8 mouse cellular contexts compared by ENCODE assay signal in genomic region chr8:119698960-119699359, GRCm38 (mm10). TPM values are rescaled to one million over a fixed set of nuclear protein-coding genes. Genes with fewer than 3 reads are reported as not detected.
DNase-seq lines count a peak whose midpoint lies in the region; ATAC-seq lines count a peak whose summit lies in the region.

No protein-coding gene starts in this region.

- H3K36me3 ChIP-seq in embryonic facial prominence, embryonic 15.5 days = no peaks in the 10 kb centered on the region
- H3K36me3 ChIP-seq in intestine, embryonic 16.5 days (ENCODE audit: control insufficient read depth, insufficient read depth, low read length) = no peaks in the 10 kb centered on the region
- H3K36me3 ChIP-seq in liver, embryonic 16.5 days (ENCODE audit: control insufficient read depth, insufficient read depth) = no peaks in the 10 kb centered on the region

- H3K9me3 ChIP-seq in embryonic facial prominence, embryonic 15.5 days (replicated peaks) = no peaks in the 10 kb centered on the region
- no peaks in the 10 kb centered on the region for H3K9me3 ChIP-seq in intestine, embryonic 16.5 days (ENCODE audit: control insufficient read depth, low read length)
- no peaks in the 10 kb centered on the region for H3K9me3 ChIP-seq in liver, embryonic 16.5 days (replicated peaks; ENCODE audit: control insufficient read depth, low read length)

- no peak overlapping the region for H3K9ac ChIP-seq in embryonic facial prominence, embryonic 15.5 days
- peak overlapping the region; percentile 53 for H3K9ac ChIP-seq in intestine, embryonic 16.5 days (ENCODE audit: low read depth, low read length)
- H3K9ac ChIP-seq in liver, embryonic 16.5 days (ENCODE audit: low read depth, low read length) = no peak overlapping the region

- peak overlapping the region; percentile 47 for H3K4me2 ChIP-seq in embryonic facial prominence, embryonic 15.5 days (replicated peaks)
- peak overlapping the region; percentile 59 for H3K4me2 ChIP-seq in intestine, embryonic 16.5 days (ENCODE audit: low read depth, low read length)
- peak overlapping the region; percentile 41 for H3K4me2 ChIP-seq in liver, embryonic 16.5 days (ENCODE audit: low read depth, low read length)

- H3K27ac ChIP-seq in embryonic facial prominence, embryonic 15.5 days (replicated peaks) = no peak overlapping the region
- no peak overlapping the region for H3K27ac ChIP-seq in intestine, embryonic 16.5 days (ENCODE audit: low read length)
- no peak overlapping the region for H3K27ac ChIP-seq in liver, embryonic 16.5 days (ENCODE audit: low read length)

- H3K4me3 ChIP-seq in embryonic facial prominence, embryonic 15.5 days (replicated peaks) = peak overlapping the region; percentile 31
- H3K4me3 ChIP-seq in intestine, embryonic 16.5 days (ENCODE audit: low read length) = peak overlapping the region; percentile 42
- H3K4me3 ChIP-seq in liver, embryonic 16.5 days (ENCODE audit: low read depth, low read length) = no peak overlapping the region

- WGBS in embryonic facial prominence, embryonic 15.5 days = 3% methylated on average over 12 of the region's 12 CpGs
- WGBS in intestine, embryonic 16.5 days = 3% methylated on average over 12 of the region's 12 CpGs
- WGBS in liver, embryonic 16.5 days (ENCODE audit: insufficient replicate concordance) = 3% methylated on average over 12 of the region's 12 CpGs

- ATAC-seq in embryonic facial prominence, embryonic 15.5 days (ENCODE audit: insufficient number of reproducible peaks, low FRiP score, low TSS enrichment, low read depth) = no peak
- peak; percentile 29 for ATAC-seq in intestine, embryonic 16.5 days
- peak; percentile 51; the same call in 1 of the 2 replicates for ATAC-seq in liver, embryonic 16.5 days (ENCODE audit: low read depth)
- no peak for ATAC-seq in erythroblast, adult 5-6 weeks (replicated peaks; ENCODE audit: low FRiP score, poor library complexity, severe bottlenecking)

- peaks cover 24% of the 10 kb centered on the region for H3K4me1 ChIP-seq in embryonic facial prominence, embryonic 15.5 days
- H3K4me1 ChIP-seq in intestine, embryonic 16.5 days (ENCODE audit: control insufficient read depth, insufficient read depth, low read length) = peaks cover 7% of the 10 kb centered on the region; the same call in 1 of the 2 replicates
- peaks cover 3% of the 10 kb centered on the region; the same call in 1 of the 2 replicates for H3K4me1 ChIP-seq in liver, embryonic 16.5 days (ENCODE audit: control insufficient read depth, low read depth, low read length)

- peaks cover 46% of the 10 kb centered on the region for H3K27me3 ChIP-seq in embryonic facial prominence, embryonic 15.5 days
- peaks cover 7% of the 10 kb centered on the region for H3K27me3 ChIP-seq in intestine, embryonic 16.5 days (replicated peaks; ENCODE audit: control insufficient read depth, insufficient read depth, low read length)
- peaks cover 34% of the 10 kb centered on the region for H3K27me3 ChIP-seq in liver, embryonic 16.5 days (ENCODE audit: control insufficient read depth, insufficient read depth, low read depth, low read length)

- peak; percentile 45 to 54 for DNase-seq in layer of hippocampus, postnatal 10 days (ENCODE audit: low spot score in 2 of 2)
- DNase-seq in layer of hippocampus, postnatal 14 days (ENCODE audit: low spot score in 2 of 2) = no peak
- DNase-seq in adrenal gland, adult 18-20 months (ENCODE audit: low spot score in 2 of 2) = peak; percentile 76 to 77
- peak; percentile 50 to 78 for DNase-seq in spleen, postnatal 10 days (ENCODE audit: low spot score in 2 of 2)

RNA-seq across cellular contexts. Expression of gene Atp2c2, which starts 0.8 kb away (rescaled TPM):
- total RNA-seq in layer of hippocampus, postnatal 10 days (2021) = 1 to 10 TPM; 1.8 to 2.0 TPM
- 1 to 10 TPM; 1.7 to 2.9 TPM for total RNA-seq in layer of hippocampus, postnatal 14 days (2021)
- under 1 TPM; 0.13 to 0.56 TPM for total RNA-seq in adrenal gland, adult 18-20 months (2021)
- 4.6 and 6.5 TPM in 2 replicates for polyA plus RNA-seq in embryonic facial prominence, embryonic 15.5 days (2015; fragmentation: Nextera tagmentation; extraction: Ambion mirVana)
- polyA plus RNA-seq in intestine, embryonic 16.5 days (2015; fragmentation: Nextera tagmentation; extraction: Ambion mirVana) = 6.4 and 6.8 TPM in 2 replicates
- polyA plus RNA-seq in liver, embryonic 16.5 days (2015; fragmentation: Nextera tagmentation; extraction: Ambion mirVana) = 0.19 and 0.27 TPM in 2 replicates
- not detected in 2 replicates for total RNA-seq in erythroblast, adult 5-6 weeks (2015; ENCODE audit: low replicate concordance)
- not detected in 2 replicates for total RNA-seq in erythroblast, adult 5-6 weeks (2017; ENCODE audit: low replicate concordance)

RNA-seq across cellular contexts. Expression of gene Wfdc1, which starts 32.8 kb away (rescaled TPM):
- 1 to 10 TPM; 5.1 to 5.2 TPM for total RNA-seq in layer of hippocampus, postnatal 10 days (2021)
- 1 to 10 TPM; 6.9 to 8.2 TPM for total RNA-seq in layer of hippocampus, postnatal 14 days (2021)
- 10 to 100 TPM in 1 of 2 experiments, 1 to 10 TPM in 1; 8.9 to 12.2 TPM for total RNA-seq in adrenal gland, adult 18-20 months (2021)
- 2.0 and 2.6 TPM in 2 replicates for polyA plus RNA-seq in embryonic facial prominence, embryonic 15.5 days (2015; fragmentation: Nextera tagmentation; extraction: Ambion mirVana)
- 4.6 and 5.4 TPM in 2 replicates for polyA plus RNA-seq in intestine, embryonic 16.5 days (2015; fragmentation: Nextera tagmentation; extraction: Ambion mirVana)
- polyA plus RNA-seq in liver, embryonic 16.5 days (2015; fragmentation: Nextera tagmentation; extraction: Ambion mirVana) = 2.3 and 2.7 TPM in 2 replicates
- not detected in 2 replicates for total RNA-seq in erythroblast, adult 5-6 weeks (2015; ENCODE audit: low replicate concordance)
- total RNA-seq in erythroblast, adult 5-6 weeks (2017; ENCODE audit: low replicate concordance) = not detected in 2 replicates

Comparison
In these comparisons a context has a peak if more than half of its experiments do, and no peak if none do; other contexts are left out.
1. DNase-seq: peak in layer of hippocampus, postnatal 10 days (2 of 2), adrenal gland, adult 18-20 months (2 of 2) and spleen, postnatal 10 days (2 of 2); none in layer of hippocampus, postnatal 14 days (0 of 2).
2. ATAC-seq: peak in intestine, embryonic 16.5 days (single experiment) and liver, embryonic 16.5 days (single experiment); none in embryonic facial prominence, embryonic 15.5 days (single experiment) and erythroblast, adult 5-6 weeks (single experiment).
3. RNA of gene Wfdc1, which starts 32.8 kb away (total RNA-seq): 8.9 to 12.2 TPM in adrenal gland, adult 18-20 months, 6.9 to 8.2 TPM in layer of hippocampus, postnatal 14 days and 5.1 to 5.2 TPM in layer of hippocampus, postnatal 10 days; not detected in erythroblast, adult 5-6 weeks; every median in the first group is over 4 times any median in the second.
4. Peak in every context shown above with its lines, with median percentiles within 50 percentile points of each other: H3K4me2 ChIP-seq.